Mouse (Mus musculus): ENCODE results near the gene Polr1a.
"Not testable (repeated sequence)": the region's sequence is repeated elsewhere in the genome, so short reads cannot be mapped to it uniquely, and the experiment has no call there.

Gene Polr1a

GRCm38 (mm10) chr6:71908481-71909381 is at the start of gene Polr1a, which contains the start of gene Ptcd3:
Polr1a (plus strand) TSS chr6:71909053.
Ptcd3 (minus strand) TSS chr6:71908750.
- peak; percentile 96 for DNase-seq (ENCODE audit: low spot score)

GRCm38 (mm10) chr6:71867751-71868150 is 41.1 kb upstream of the Polr1a start:
- no peak for DNase-seq (ENCODE audit: low spot score)

GRCm38 (mm10) chr6:71868809-71869208 is 40.0 kb upstream of the Polr1a start:
- DNase-seq (ENCODE audit: low spot score): no peak

- no peak for DNase-seq (ENCODE audit: low spot score)
Measured at GRCm38 (mm10) chr6:71871396-71871795, 37.5 kb upstream of the Polr1a start.

- DNase-seq (ENCODE audit: low spot score): no peak
Measured at GRCm38 (mm10) chr6:71877965-71878760, 30.7 kb upstream of the Polr1a start.

GRCm38 (mm10) chr6:71893263-71893662 is 15.6 kb upstream of the Polr1a start:
- no peak for DNase-seq (ENCODE audit: low spot score)

- no peak for DNase-seq (ENCODE audit: low spot score)
Measured at GRCm38 (mm10) chr6:71907702-71908235, 1.1 kb upstream of the Polr1a start.

GRCm38 (mm10) chr6:71909384-71909783 is 531 bp downstream of the Polr1a start:
- no peak for DNase-seq (ENCODE audit: low spot score)

- no peak for DNase-seq (ENCODE audit: low spot score)
Measured at GRCm38 (mm10) chr6:71909840-71910239, 987 bp downstream of the Polr1a start.

GRCm38 (mm10) chr6:71911686-71912450 is 3.0 kb downstream of the Polr1a start:
- DNase-seq (ENCODE audit: low spot score): no peak

GRCm38 (mm10) chr6:71920752-71921151 is 11.9 kb downstream of the Polr1a start:
- DNase-seq (ENCODE audit: low spot score): no peak

GRCm38 (mm10) chr6:71925233-71925632 is 16.4 kb downstream of the Polr1a start:
- not testable (repeated sequence) for DNase-seq (ENCODE audit: low spot score)

- peak; percentile 42 for DNase-seq (ENCODE audit: low spot score)
Measured at GRCm38 (mm10) chr6:71927911-71928310, 19.1 kb downstream of the Polr1a start.

- DNase-seq (ENCODE audit: low spot score): peak; percentile 29
Measured at GRCm38 (mm10) chr6:71930053-71930452, 21.2 kb downstream of the Polr1a start.

GRCm38 (mm10) chr6:71930830-71931437 is 22.1 kb downstream of the Polr1a start:
- DNase-seq (ENCODE audit: low spot score): no peak

- DNase-seq (ENCODE audit: low spot score): no peak
Measured at GRCm38 (mm10) chr6:71932347-71932746, 23.5 kb downstream of the Polr1a start.

- no peak for DNase-seq (ENCODE audit: low spot score)
Measured at GRCm38 (mm10) chr6:71934081-71934556, 25.3 kb downstream of the Polr1a start.

GRCm38 (mm10) chr6:71935737-71936136 is 26.9 kb downstream of the Polr1a start:
- no peak for DNase-seq (ENCODE audit: low spot score)

- DNase-seq (ENCODE audit: low spot score): no peak
Measured at GRCm38 (mm10) chr6:71940912-71941311, 32.1 kb downstream of the Polr1a start.

GRCm38 (mm10) chr6:71945101-71945500 is 36.2 kb downstream of the Polr1a start:
- DNase-seq (ENCODE audit: low spot score): no peak

- DNase-seq (ENCODE audit: low spot score): no peak
Measured at GRCm38 (mm10) chr6:71946121-71946520, 37.3 kb downstream of the Polr1a start.
